Mouse (Mus musculus) kidney, adult 2 months (tissue): ENCODE results near the gene Ccdc51. TPM values are rescaled to one million over a fixed set of nuclear protein-coding genes. Genes with fewer than 3 reads are reported as not detected.

Experiments used
- DNase-seq: peaks from one replicate; pipeline ENCODE4 v3.0.0; 2021
- H3K27ac ChIP-seq: fragments of 200-500 bp; 2 replicates; pipeline ENCODE4 v1.5.1; 2012; ENCODE audit warnings: low read depth, low read length, control low read depth, inconsistent platforms; ENCODE audit not compliant: insufficient read depth
- H3K27me3 ChIP-seq: fragments of 200-500 bp; replicated peaks from 2 replicates; pipeline ENCODE4 v1.6.1; 2012; ENCODE audit warnings: mild to moderate bottlenecking, moderate library complexity, low read length, inconsistent platforms; ENCODE audit not compliant: control insufficient read depth, insufficient read depth
- H3K36me3 ChIP-seq: fragments of 200-500 bp; 2 replicates; pipeline ENCODE4 v1.6.1; 2012; ENCODE audit warnings: mild to moderate bottlenecking, moderate library complexity, low read length, inconsistent platforms; ENCODE audit not compliant: control insufficient read depth, insufficient read depth
- H3K4me1 ChIP-seq: fragments of 200-500 bp; 2 replicates; pipeline ENCODE4 v1.6.1; 2011; ENCODE audit warnings: low read length; ENCODE audit not compliant: control insufficient read depth, insufficient read depth
- H3K4me3 ChIP-seq: fragments of 200-500 bp; 2 replicates; pipeline ENCODE4 v1.5.1; 2011; ENCODE audit warnings: mild to moderate bottlenecking, low read depth, low read length, control low read depth; ENCODE audit not compliant: insufficient read depth
- CTCF ChIP-seq: fragments of 200-500 bp; conservative IDR thresholded peaks from 2 replicates; pipeline ENCODE4 v1.5.1; 2011; ENCODE audit warnings: low read depth, mild to moderate bottlenecking, control low read depth, low read length, moderate library complexity, mixed read lengths; ENCODE audit not compliant: insufficient read depth, insufficient read length
- POLR2A ChIP-seq: fragments of 200-500 bp; IDR thresholded peaks from one replicate; pipeline ENCODE4 v1.6.1; 2011; ENCODE audit warnings: low read depth, low read length, control low read depth
- WGBS: fragments of 180-500 bp; shearing (Covaris S2); methylation state at CpG from one replicate; pipeline ENCODE4 v1.1.7; 2018; 5-methylcytosine and 5-hydroxymethylcytosine counted together
- polyA plus RNA-seq: library from polyadenylated mRNA; depleted of rRNA; stranded (reverse); fragments of >200 nt; gene quantifications from 2 replicates; pipeline ENCODE4 v1.2.3, GENCODE M21; 2012

The Ccdc51 gene
- polyA plus RNA-seq, 1 experiment, result 11.4 TPM

DNA sequence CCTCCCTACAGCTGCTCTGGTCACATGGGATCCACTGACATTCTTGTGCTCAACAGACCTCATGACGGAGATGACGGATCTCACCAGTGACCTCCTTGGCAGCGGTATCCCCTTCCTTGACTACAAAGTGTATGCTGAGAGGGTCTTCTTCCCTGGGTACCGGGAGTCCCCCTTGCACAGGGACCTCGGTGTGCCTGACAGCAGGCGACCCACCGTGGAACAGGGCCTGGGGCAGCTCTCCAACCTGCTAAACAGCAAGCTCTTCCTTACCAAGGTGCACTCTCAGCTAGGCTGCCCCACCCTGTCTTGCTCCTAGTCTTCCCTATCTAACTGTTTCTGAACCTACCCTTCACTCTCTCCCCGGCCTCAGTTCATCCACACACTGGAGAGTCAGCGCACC lies 29.3 kb downstream of the Ccdc51 start:
- H3K4me3 ChIP-seq, result no peak overlapping the region
- no peaks in the 10 kb centered on the region for H3K4me1 ChIP-seq
- no peaks in the 10 kb centered on the region for H3K36me3 ChIP-seq
- no peaks in the 10 kb centered on the region for H3K27me3 ChIP-seq
- WGBS, result 87% methylated on average over 9 of the region's 9 CpGs
- H3K27ac ChIP-seq, result no peak overlapping the region
- no peak for DNase-seq
- no peak for TF ChIP-seq CTCF

DNA sequence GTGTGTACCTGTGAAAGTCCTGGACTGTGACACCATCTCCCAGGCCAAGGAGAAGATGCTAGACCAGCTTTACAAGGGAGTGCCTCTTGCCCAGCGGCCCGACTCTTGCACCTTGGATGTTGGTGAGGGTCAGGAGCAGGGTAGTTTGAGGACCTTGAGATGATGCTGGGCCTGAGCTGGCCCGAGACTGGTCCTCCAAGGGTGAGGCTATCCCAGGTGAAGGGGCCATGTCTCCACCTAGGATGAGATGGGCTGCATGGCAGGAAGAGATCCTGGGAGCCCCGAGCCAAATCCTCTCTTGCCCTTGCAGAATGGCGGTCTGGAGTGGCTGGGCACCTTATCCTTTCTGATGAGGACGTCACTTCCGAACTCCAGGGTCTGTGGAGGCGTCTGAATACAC lies 31.0 kb downstream of the Ccdc51 start:
- WGBS, result 91% methylated on average over 8 of the region's 8 CpGs
- H3K27ac ChIP-seq, result no peak overlapping the region
- no peak for DNase-seq
- TF ChIP-seq CTCF, result no peak
- TF ChIP-seq POLR2A, result no peak
- no peaks in the 10 kb centered on the region for H3K36me3 ChIP-seq
- no peaks in the 10 kb centered on the region for H3K27me3 ChIP-seq
- no peak overlapping the region for H3K4me3 ChIP-seq
- H3K4me1 ChIP-seq, result no peaks in the 10 kb centered on the region

- Histone ChIP-seq H3K27me3 (no peaks in the 10 kb centered on the region), H3K36me3 (no peaks in the 10 kb centered on the region), H3K4me1 (no peaks in the 10 kb centered on the region), H3K4me3 (no peak overlapping the region), H3K27ac (no peak overlapping the region)
- DNase-seq, result no peak
- TF ChIP-seq POLR2A, result no peak
- TF ChIP-seq CTCF, result no peak
- WGBS, result 92% methylated on average over 11 of the region's 11 CpGs
Observed at GRCm38 (mm10) chr9:109114276-109114675, 32.0 kb downstream of the Ccdc51 start.

GRCm38 (mm10) chr9:109114871-109115270 lies 32.6 kb downstream of the Ccdc51 start:
- H3K4me1 ChIP-seq, result no peaks in the 10 kb centered on the region
- DNase-seq, result no peak

GRCm38 (mm10) chr9:109116205-109116604 lies 33.9 kb downstream of the Ccdc51 start:
- DNase-seq, result no peak
- TF ChIP-seq POLR2A (no peak), CTCF (no peak)
- Histone ChIP-seq H3K36me3 (no peaks in the 10 kb centered on the region), H3K27ac (no peak overlapping the region), H3K4me1 (no peaks in the 10 kb centered on the region), H3K4me3 (no peak overlapping the region), H3K27me3 (no peaks in the 10 kb centered on the region)
- WGBS, result 92% methylated on average over 10 of the region's 10 CpGs

More at GRCm38 (mm10) chr9:109114871-109115270, 32.6 kb downstream of the Ccdc51 start:
- TF ChIP-seq CTCF, result no peak
- no peak for TF ChIP-seq POLR2A
- Histone ChIP-seq H3K27me3 (no peaks in the 10 kb centered on the region), H3K4me3 (no peak overlapping the region), H3K27ac (no peak overlapping the region), H3K36me3 (no peaks in the 10 kb centered on the region)
- 83% methylated on average over 7 of the region's 7 CpGs for WGBS

DNA sequence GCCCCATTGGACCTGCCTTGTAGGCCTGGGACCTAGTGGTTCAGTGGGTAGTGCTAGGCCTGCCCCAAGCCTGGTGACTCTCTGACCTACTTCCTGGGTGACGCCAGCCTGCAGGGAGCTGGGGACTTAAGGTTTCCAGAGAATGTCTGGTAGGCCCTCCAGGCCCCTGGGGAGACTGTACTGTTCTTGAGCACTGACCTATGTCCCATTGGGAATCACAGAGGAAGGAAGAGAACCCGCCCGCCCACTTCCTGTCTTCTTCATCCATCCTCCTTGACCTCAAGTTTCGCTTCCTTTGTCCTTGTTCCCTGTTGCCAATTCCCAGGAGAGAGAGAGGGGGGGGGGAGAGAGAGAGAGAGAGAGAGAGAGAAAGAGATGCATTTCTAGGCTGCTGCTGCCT lies 35.8 kb downstream of the Ccdc51 start:
- TF ChIP-seq POLR2A (no peak), CTCF (no peak)
- DNase-seq, result peak; percentile 59
- no peak overlapping the region for H3K27ac ChIP-seq
- no peak overlapping the region for H3K4me3 ChIP-seq
- H3K4me1 ChIP-seq, result no peaks in the 10 kb centered on the region
- 70% methylated on average over 4 of the region's 4 CpGs for WGBS
- H3K36me3 ChIP-seq, result no peaks in the 10 kb centered on the region
- H3K27me3 ChIP-seq, result no peaks in the 10 kb centered on the region

- WGBS, result 75% methylated on average over 9 of the region's 9 CpGs
- no peak overlapping the region for H3K27ac ChIP-seq
- H3K27me3 ChIP-seq, result no peaks in the 10 kb centered on the region
- no peaks in the 10 kb centered on the region for H3K36me3 ChIP-seq
- TF ChIP-seq POLR2A (no peak), CTCF (0 out of 2 replicates have a peak, but pooled peaks have one; percentile 1)
- DNase-seq, result no peak
- no peaks in the 10 kb centered on the region for H3K4me1 ChIP-seq
- no peak overlapping the region for H3K4me3 ChIP-seq
Observed at GRCm38 (mm10) chr9:109119571-109119970, 37.3 kb downstream of the Ccdc51 start.

DNA sequence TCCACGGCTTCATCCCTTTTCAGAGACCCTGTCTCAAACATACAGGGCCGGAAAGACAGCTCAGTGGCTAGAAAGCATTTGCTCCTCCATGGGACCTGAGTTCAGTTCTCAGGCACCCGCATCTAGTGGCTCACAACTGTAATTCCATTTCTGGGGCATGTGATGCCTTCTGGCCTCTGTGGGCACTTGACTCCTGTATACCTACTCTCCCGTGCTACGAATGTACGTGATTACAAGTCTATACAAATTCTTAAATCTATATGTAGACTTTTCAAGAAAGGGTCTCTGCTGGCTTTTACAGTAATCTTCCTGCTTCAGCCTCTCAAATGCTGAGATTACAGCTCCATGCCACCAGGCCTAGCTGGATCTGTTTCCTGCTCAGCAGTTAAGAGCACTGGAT lies 38.7 kb downstream of the Ccdc51 start:
- Histone ChIP-seq H3K4me1 (no peaks in the 10 kb centered on the region), H3K27me3 (no peaks in the 10 kb centered on the region), H3K36me3 (no peaks in the 10 kb centered on the region), H3K27ac (no peak overlapping the region), H3K4me3 (no peak overlapping the region)
- 89% methylated on average over 6 of the region's 6 CpGs for WGBS
- no peak for DNase-seq
- TF ChIP-seq POLR2A (no peak), CTCF (no peak)
